Mouse (Mus musculus): ENCODE data around the gene Slc3a2.

- TF ChIP-seq CTCF (IDR thresholded peaks at IDR 0.05; ENCODE audit: insufficient read depth, low read length) (no peak), POLR2A (IDR thresholded peaks at IDR 0.05; ENCODE audit: borderline replicate concordance, extremely low read depth, low read depth, low read length) (no peak)
Measured at GRCm38 (mm10) chr19:8714653-8715481, 8.3 kb downstream of the Slc3a2 start.
